Mouse (Mus musculus): ENCODE data around the gene S100a4. TPM values are rescaled to one million over a fixed set of nuclear protein-coding genes. Genes with fewer than 3 reads are reported as not detected.
A peak's percentile ranks its signal among the peaks of the same experiment; 100 is the strongest.

The S100a4 gene
- polyA plus RNA-seq (2015; fragmentation: Nextera tagmentation; extraction: Ambion mirVana), result 0.40 and 1.6 TPM in 2 replicates

DNA sequence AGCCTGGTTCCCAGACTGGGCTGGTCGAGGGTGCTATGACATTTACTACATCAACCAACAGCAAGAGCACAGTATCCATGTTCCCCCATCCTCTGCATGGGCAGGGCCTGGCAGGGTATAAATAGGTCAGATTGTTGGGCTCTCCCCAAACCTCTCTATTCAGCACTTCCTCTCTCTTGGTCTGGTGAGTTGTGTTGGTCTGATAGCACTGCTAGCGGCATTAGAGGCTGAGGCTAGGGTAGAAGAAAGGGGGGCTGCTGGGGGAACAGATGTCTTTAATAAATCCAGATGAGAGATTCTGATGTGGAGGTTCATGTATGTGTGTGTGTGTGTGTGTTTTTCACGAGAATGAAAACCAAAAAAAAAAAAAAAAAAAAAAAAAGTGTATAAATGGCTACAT, at the start of gene S100a4:
S100a4 (plus strand) TSS at position 149 of the 400 bp plus-strand sequence.
- H3K4me1 ChIP-seq, result peaks cover 12% of the 10 kb centered on the region
- ATAC-seq, result peak; percentile 5; the same call in 1 of the 2 replicates
- H3K27me3 ChIP-seq, result no peaks in the 10 kb centered on the region; the same call in 1 of the 2 replicates
- no peak within 1 kb of the TSS for H3K4me2 ChIP-seq
- H3K9ac ChIP-seq, result no peak within 1 kb of the TSS
- H3K4me3 ChIP-seq, result no peak within 1 kb of the TSS
- H3K36me3 ChIP-seq (ENCODE audit: poor library complexity, severe bottlenecking), result no peaks in the 10 kb centered on the region
- H3K9me3 ChIP-seq (replicated peaks), result no peaks in the 10 kb centered on the region
- H3K27ac ChIP-seq, result peak within 1 kb of the TSS; percentile 51
- 71% methylated on average over 3 of the region's 3 CpGs for WGBS

DNA sequence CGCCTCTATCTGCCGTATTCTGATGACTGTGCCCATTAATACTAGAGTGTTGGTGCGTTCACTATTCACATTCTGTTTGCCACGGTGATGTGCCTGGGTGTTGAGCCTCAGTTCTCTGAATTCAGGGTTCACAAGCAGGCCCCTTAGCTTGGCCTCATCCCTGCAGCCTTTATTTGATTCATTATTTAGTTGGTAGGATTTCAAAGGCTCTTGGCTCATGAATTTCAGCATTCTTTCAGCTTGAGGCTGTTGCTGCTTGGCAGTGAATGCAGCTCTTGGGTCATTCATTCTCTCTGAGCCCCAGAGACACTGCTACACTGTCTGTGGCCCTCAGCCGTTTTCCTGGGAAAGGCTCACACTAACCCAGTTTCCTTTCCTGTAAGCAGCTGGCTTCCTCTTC, 47.6 kb upstream of the S100a4 start:
- Histone ChIP-seq H3K9me3 (replicated peaks) (no peaks in the 10 kb centered on the region), H3K4me3 (no peak overlapping the region), H3K27ac (peak overlapping the region; percentile 65), H3K4me1 (peaks cover 13% of the 10 kb centered on the region), H3K36me3 (ENCODE audit: poor library complexity, severe bottlenecking) (no peaks in the 10 kb centered on the region), H3K9ac (no peak overlapping the region), H3K4me2 (no peak overlapping the region), H3K27me3 (no peaks in the 10 kb centered on the region)
- 18% methylated on average over 5 of the region's 5 CpGs for WGBS
- peak; percentile 95 for ATAC-seq

GRCm38 (mm10) chr3:90560008-90560628, 43.5 kb upstream of the S100a4 start, which contains the start of gene S100a3:
Gene S100a3 (plus strand): TSS chr3:90560578.
- no peak for ATAC-seq
- no peak within 1 kb of the TSS for H3K9ac ChIP-seq
- H3K4me1 ChIP-seq, result peaks cover 13% of the 10 kb centered on the region
- no peaks in the 10 kb centered on the region for H3K9me3 ChIP-seq (replicated peaks)
- no peak within 1 kb of the TSS for H3K27ac ChIP-seq
- H3K4me2 ChIP-seq, result no peak within 1 kb of the TSS
- no peaks in the 10 kb centered on the region for H3K36me3 ChIP-seq (ENCODE audit: poor library complexity, severe bottlenecking)
- no peaks in the 10 kb centered on the region for H3K27me3 ChIP-seq
- no peak within 1 kb of the TSS for H3K4me3 ChIP-seq
- 86% methylated on average over 6 of the region's 6 CpGs for WGBS

GRCm38 (mm10) chr3:90574691-90575090, 28.9 kb upstream of the S100a4 start:
- no peaks in the 10 kb centered on the region for H3K4me1 ChIP-seq
- 89% methylated on average over 5 of the region's 5 CpGs for WGBS

GRCm38 (mm10) chr3:90575320-90575719, 28.3 kb upstream of the S100a4 start:
- 95% methylated on average over 3 of the region's 3 CpGs for WGBS
- no peak for ATAC-seq
- Histone ChIP-seq H3K4me2 (no peak overlapping the region), H3K4me3 (no peak overlapping the region), H3K9ac (no peak overlapping the region), H3K36me3 (ENCODE audit: poor library complexity, severe bottlenecking) (no peaks in the 10 kb centered on the region), H3K9me3 (replicated peaks) (no peaks in the 10 kb centered on the region), H3K27ac (no peak overlapping the region), H3K4me1 (no peaks in the 10 kb centered on the region), H3K27me3 (no peaks in the 10 kb centered on the region)

More at GRCm38 (mm10) chr3:90574691-90575090, 28.9 kb upstream of the S100a4 start:
- H3K36me3 ChIP-seq (ENCODE audit: poor library complexity, severe bottlenecking), result no peaks in the 10 kb centered on the region
- no peak overlapping the region for H3K9ac ChIP-seq
- H3K27ac ChIP-seq, result no peak overlapping the region
- ATAC-seq, result no peak
- no peak overlapping the region for H3K4me2 ChIP-seq
- no peaks in the 10 kb centered on the region for H3K9me3 ChIP-seq (replicated peaks)
- no peak overlapping the region for H3K4me3 ChIP-seq
- no peaks in the 10 kb centered on the region for H3K27me3 ChIP-seq

DNA sequence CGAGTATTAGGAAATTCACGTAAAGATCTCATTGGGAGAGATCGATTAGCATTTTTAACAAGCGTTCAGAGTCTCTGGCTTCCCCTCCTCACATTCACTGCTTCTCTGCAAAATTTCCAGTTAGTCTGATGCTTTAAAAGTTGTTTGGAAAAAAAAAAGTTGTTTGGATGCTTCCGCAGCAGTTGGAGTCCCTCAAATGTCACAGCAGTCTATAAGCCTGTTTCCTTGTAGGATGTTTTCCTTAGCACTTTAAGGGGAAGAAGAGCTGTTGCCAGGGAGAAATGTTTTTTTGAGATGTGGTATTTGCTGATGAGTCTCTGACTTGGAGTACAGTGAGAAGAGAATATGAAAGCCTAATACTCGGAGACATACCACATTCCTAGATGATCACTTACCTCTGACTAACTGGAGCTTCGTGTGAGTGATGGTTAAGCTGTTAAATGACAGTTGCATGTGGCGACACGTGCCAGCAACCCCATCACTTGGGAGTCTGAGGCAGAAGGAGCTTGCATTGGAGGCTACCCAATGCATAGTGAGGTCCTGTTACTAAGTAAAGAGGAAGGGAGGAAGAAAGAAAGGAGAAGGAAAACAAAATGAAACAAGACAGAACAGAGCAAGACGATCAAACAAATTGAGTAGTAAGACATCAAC, 27.1 kb upstream of the S100a4 start:
- no peaks in the 10 kb centered on the region for H3K27me3 ChIP-seq
- no peaks in the 10 kb centered on the region for H3K4me1 ChIP-seq
- WGBS, result 80% methylated on average over 10 of the region's 10 CpGs
- no peaks in the 10 kb centered on the region for H3K36me3 ChIP-seq (ENCODE audit: poor library complexity, severe bottlenecking)
- H3K4me3 ChIP-seq, result no peak overlapping the region
- H3K9me3 ChIP-seq (replicated peaks), result no peaks in the 10 kb centered on the region
- H3K4me2 ChIP-seq, result no peak overlapping the region
- H3K9ac ChIP-seq, result no peak overlapping the region
- ATAC-seq, result no peak
- H3K27ac ChIP-seq, result no peak overlapping the region

DNA sequence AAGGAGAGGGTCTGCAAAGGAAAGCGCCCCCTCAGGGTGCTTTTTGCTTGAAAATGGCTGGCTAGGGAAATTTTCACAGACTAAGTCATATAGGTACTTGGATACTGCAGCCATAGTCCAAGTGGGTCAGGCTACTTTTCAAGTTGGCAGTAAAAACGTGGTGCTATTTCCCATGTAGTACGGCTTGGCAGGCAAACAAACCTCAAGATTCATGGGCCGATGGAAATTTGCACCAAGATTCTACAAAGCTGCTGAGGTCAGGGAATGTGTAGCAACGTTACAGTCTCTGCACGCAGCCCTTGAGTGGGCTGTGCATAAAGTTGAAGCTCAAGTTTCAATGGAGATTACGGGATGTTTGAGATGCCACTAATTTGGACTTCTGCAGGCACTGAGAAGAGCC, 24.1 kb upstream of the S100a4 start:
- 85% methylated on average over 7 of the region's 7 CpGs for WGBS
- ATAC-seq, result no peak
- no peak overlapping the region for H3K9ac ChIP-seq
- H3K27me3 ChIP-seq, result no peaks in the 10 kb centered on the region
- no peaks in the 10 kb centered on the region for H3K9me3 ChIP-seq (replicated peaks)
- H3K27ac ChIP-seq, result no peak overlapping the region
- H3K4me1 ChIP-seq, result no peaks in the 10 kb centered on the region
- no peak overlapping the region for H3K4me2 ChIP-seq
- no peaks in the 10 kb centered on the region for H3K36me3 ChIP-seq (ENCODE audit: poor library complexity, severe bottlenecking)
- no peak overlapping the region for H3K4me3 ChIP-seq

GRCm38 (mm10) chr3:90581141-90581540, 22.4 kb upstream of the S100a4 start:
- ATAC-seq, result no peak
- Histone ChIP-seq H3K27ac (no peak overlapping the region), H3K4me2 (no peak overlapping the region), H3K27me3 (no peaks in the 10 kb centered on the region), H3K9ac (no peak overlapping the region), H3K9me3 (replicated peaks) (no peaks in the 10 kb centered on the region), H3K4me3 (no peak overlapping the region), H3K4me1 (no peaks in the 10 kb centered on the region), H3K36me3 (ENCODE audit: poor library complexity, severe bottlenecking) (no peaks in the 10 kb centered on the region)
- 91% methylated on average over 5 of the region's 5 CpGs for WGBS

GRCm38 (mm10) chr3:90582156-90582555, 21.4 kb upstream of the S100a4 start:
- Histone ChIP-seq H3K4me2 (no peak overlapping the region), H3K27ac (no peak overlapping the region), H3K9ac (no peak overlapping the region), H3K27me3 (no peaks in the 10 kb centered on the region), H3K9me3 (replicated peaks) (no peaks in the 10 kb centered on the region), H3K4me1 (no peaks in the 10 kb centered on the region), H3K4me3 (no peak overlapping the region), H3K36me3 (ENCODE audit: poor library complexity, severe bottlenecking) (no peaks in the 10 kb centered on the region)
- ATAC-seq, result no peak
- 100% methylated on average over 1 of the region's 1 CpGs for WGBS

DNA sequence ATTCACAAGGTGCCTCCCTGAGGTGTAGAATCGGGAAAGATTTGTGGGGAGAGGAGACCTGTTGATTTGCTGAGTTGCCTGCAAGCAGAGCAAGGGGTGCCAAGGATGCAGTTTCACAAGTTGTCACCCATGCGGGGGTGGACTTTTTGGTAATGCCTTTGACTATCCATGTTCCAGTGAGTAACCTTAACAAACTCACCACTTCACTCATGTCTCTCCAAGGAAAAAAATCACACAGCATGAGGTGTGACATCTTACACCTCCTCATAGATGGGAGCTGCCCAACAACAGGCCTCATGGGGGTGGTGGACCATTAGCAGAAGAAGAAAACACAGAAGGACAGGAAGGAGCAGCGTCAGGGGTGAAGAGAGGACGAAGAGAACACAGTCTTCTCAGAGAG, 21.0 kb upstream of the S100a4 start:
- H3K9ac ChIP-seq, result no peak overlapping the region
- H3K4me1 ChIP-seq, result no peaks in the 10 kb centered on the region
- H3K27ac ChIP-seq, result no peak overlapping the region
- H3K27me3 ChIP-seq, result no peaks in the 10 kb centered on the region
- H3K4me3 ChIP-seq, result no peak overlapping the region
- WGBS, result 87% methylated on average over 4 of the region's 4 CpGs
- no peaks in the 10 kb centered on the region for H3K36me3 ChIP-seq (ENCODE audit: poor library complexity, severe bottlenecking)
- no peak overlapping the region for H3K4me2 ChIP-seq
- no peaks in the 10 kb centered on the region for H3K9me3 ChIP-seq (replicated peaks)
- ATAC-seq, result no peak

GRCm38 (mm10) chr3:90583893-90584292, 19.7 kb upstream of the S100a4 start:
- no peaks in the 10 kb centered on the region for H3K27me3 ChIP-seq
- no peak overlapping the region for H3K9ac ChIP-seq
- H3K27ac ChIP-seq, result no peak overlapping the region
- H3K4me1 ChIP-seq, result no peaks in the 10 kb centered on the region
- H3K9me3 ChIP-seq (replicated peaks), result no peaks in the 10 kb centered on the region
- ATAC-seq, result no peak
- no peak overlapping the region for H3K4me3 ChIP-seq
- H3K36me3 ChIP-seq (ENCODE audit: poor library complexity, severe bottlenecking), result no peaks in the 10 kb centered on the region
- 47% methylated on average over 3 of the region's 3 CpGs for WGBS
- no peak overlapping the region for H3K4me2 ChIP-seq

DNA sequence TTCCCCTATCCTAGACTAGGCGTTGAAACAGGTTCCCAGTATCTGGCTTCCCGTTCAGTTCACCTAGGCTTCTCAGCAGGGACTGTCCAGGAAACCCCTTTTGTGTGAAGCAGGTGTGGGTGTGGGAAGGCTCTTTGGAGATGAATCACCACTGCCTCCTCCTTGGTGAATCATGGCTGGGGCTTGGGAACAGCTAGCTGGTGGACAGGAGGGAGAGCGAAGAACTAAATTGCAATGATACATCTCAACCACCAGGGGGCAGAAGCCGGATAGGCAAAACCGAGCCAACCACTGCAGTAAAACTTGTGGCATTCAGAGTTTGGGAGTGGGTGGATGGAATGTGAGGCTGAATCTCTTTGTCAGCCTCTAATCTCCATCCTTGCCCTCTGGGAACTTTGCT, 18.0 kb upstream of the S100a4 start:
- no peak overlapping the region for H3K4me3 ChIP-seq
- no peaks in the 10 kb centered on the region for H3K27me3 ChIP-seq
- no peak overlapping the region for H3K4me2 ChIP-seq
- peak; percentile 36 for ATAC-seq
- H3K4me1 ChIP-seq, result no peaks in the 10 kb centered on the region
- H3K9ac ChIP-seq, result no peak overlapping the region
- no peaks in the 10 kb centered on the region for H3K9me3 ChIP-seq (replicated peaks)
- H3K36me3 ChIP-seq (ENCODE audit: poor library complexity, severe bottlenecking), result no peaks in the 10 kb centered on the region
- no peak overlapping the region for H3K27ac ChIP-seq
- 38% methylated on average over 5 of the region's 5 CpGs for WGBS
